In genomic region chr3:148644924-148645323, GRCm38 (mm10) we compare ENCODE assay signal across 23 mouse cellular contexts.
DNase-seq lines count a peak whose midpoint lies in the region; TF ChIP-seq lines count a peak whose summit lies in the region.
"Had no signal": no experiment of that assay in that cellular context is flagged by ENCODE, and none has a peak within 500 bp of the region (broad histone marks: within the 10 kb centered on the region; RNA-seq: fewer than 3 reads in every experiment).

No protein-coding gene starts in this region.

- no peaks in the 10 kb centered on the region for H3K27me3 ChIP-seq in C2C12 (ENCODE audit: control insufficient read depth, insufficient read depth, insufficient read length)
- H3K27me3 ChIP-seq: embryonic facial prominence, embryonic 13.5 days; embryonic facial prominence, embryonic 15.5 days; forebrain, embryonic 12.5 days; Patski had no signal

- no peak for TF ChIP-seq CTCF in C2C12 (IDR thresholded peaks at IDR 0.05; ENCODE audit: control insufficient read depth, insufficient read depth, insufficient read length)

- no peak overlapping the region for H3ac ChIP-seq in C2C12 (ENCODE audit: control insufficient read depth, insufficient read length, low read depth)

- no peak overlapping the region for H3K4me3 ChIP-seq in C2C12 (ENCODE audit: insufficient read depth, poor library complexity, severe bottlenecking)
- H3K4me3 ChIP-seq: embryonic facial prominence, embryonic 13.5 days; embryonic facial prominence, embryonic 15.5 days; forebrain, embryonic 10.5 days; forebrain, embryonic 12.5 days had no signal

- DNase-seq in 3134 (ENCODE audit: extremely low read depth, insufficient read length, low spot score) (peak; percentile 21), NIH3T3 (ENCODE audit: low read depth) (peak; percentile 75), MN1 (ENCODE audit: low spot score) (no peak)
- DNase-seq in fibroblast of lung, adult 2 months (ENCODE audit: low read depth) = peak; percentile 70
- no peak for DNase-seq in natural killer cell, adult 2 months (ENCODE audit: low spot score in 2 of 2)
- DNase-seq in gastrocnemius, postnatal 10 days = no peak
- DNase-seq in ovary, adult 18-20 months (ENCODE audit: low spot score) = no peak
- DNase-seq: adrenal gland, adult 8-10 months; adrenal gland, postnatal 14 days; adrenal gland, postnatal 36 days; B cell, adult 2 months; cerebellum, adult 11-12 months; cerebellum, adult 2 months; cerebellum, adult 9-10 months; cerebellum, postnatal 14 days; cerebellum, postnatal 36 days; embryo, embryonic 11 days had no signal

- H3K79me3 ChIP-seq in C2C12 (ENCODE audit: low read depth) = no peaks in the 10 kb centered on the region

- no peaks in the 10 kb centered on the region for H3K36me3 ChIP-seq in C2C12 (ENCODE audit: control insufficient read depth, insufficient read depth)
- H3K36me3 ChIP-seq: embryonic facial prominence, embryonic 13.5 days; embryonic facial prominence, embryonic 15.5 days; forebrain, embryonic 10.5 days; forebrain, embryonic 12.5 days had no signal

- H3K79me2 ChIP-seq in C2C12 (ENCODE audit: control insufficient read depth, insufficient read depth) = no peaks in the 10 kb centered on the region

TF ChIP-seq in C2C12, 6 proteins besides CTCF, POLR2A, EP300 and RAD21:
- TF ChIP-seq MAX (IDR thresholded peaks at IDR 0.05) = no peak
- TF ChIP-seq MYOD1 (IDR thresholded peaks at IDR 0.05; ENCODE audit: control insufficient read depth, insufficient read length, low read depth) = peak; percentile 95
- no peak for TF ChIP-seq FOSL1 (IDR thresholded peaks at IDR 0.05; ENCODE audit: insufficient read depth, low read length, poor library complexity, severe bottlenecking)
- TF ChIP-seq USF1 (IDR thresholded peaks at IDR 0.05; ENCODE audit: low read depth) = no peak
TF ChIP-seq in C2C12: peak in this region for 1.

Comparison
In these comparisons a context has a peak if more than half of its experiments do, and no peak if none do; other contexts are left out.
1. DNase-seq: peak in 3134 (single experiment), NIH3T3 (single experiment) and fibroblast of lung, adult 2 months (single experiment); none in MN1 (single experiment), natural killer cell, adult 2 months (0 of 2), gastrocnemius, postnatal 10 days (single experiment) and ovary, adult 18-20 months (single experiment).